Mouse (Mus musculus) forebrain, embryonic 12.5 days (tissue): ENCODE measurements around the gene Faah. TPM values are rescaled to one million over a fixed set of nuclear protein-coding genes. Genes with fewer than 3 reads are reported as not detected.

Experiments used
- ATAC-seq: fragments of 200-750 bp; cut with Nextera tagmentation; 2 replicates; pipeline ENCODE4 v1.8.0; 2017; ENCODE audit warnings: moderate TSS enrichment; ENCODE audit not compliant: low FRiP score
- H3K27ac ChIP-seq: fragments of 300-500 bp; sonication (generic); 2 replicates; pipeline ENCODE4 v1.5.1; 2016; ENCODE audit warnings: mild to moderate bottlenecking
- H3K27me3 ChIP-seq: fragments of 300-500 bp; sonication (generic); 2 replicates; pipeline ENCODE4 v1.6.1; 2016; ENCODE audit warnings: mild to moderate bottlenecking
- H3K36me3 ChIP-seq: fragments of 300-500 bp; sonication (generic); replicated peaks from 2 replicates; pipeline ENCODE4 v1.6.1; 2016; ENCODE audit warnings: mild to moderate bottlenecking
- H3K4me1 ChIP-seq: fragments of 300-500 bp; sonication (generic); 2 replicates; pipeline ENCODE4 v1.6.1; 2016
- H3K4me2 ChIP-seq: fragments of 300-500 bp; sonication (generic); 2 replicates; pipeline ENCODE4 v1.6.1; 2016; ENCODE audit warnings: mild to moderate bottlenecking, moderate library complexity
- H3K4me3 ChIP-seq: fragments of 300-500 bp; sonication (generic); replicated peaks from 2 replicates; pipeline ENCODE4 v1.5.1; 2016; ENCODE audit warnings: mild to moderate bottlenecking
- H3K9ac ChIP-seq: fragments of 300-500 bp; sonication (generic); 2 replicates; pipeline ENCODE4 v1.6.1; 2016; ENCODE audit warnings: mild to moderate bottlenecking
- H3K9me3 ChIP-seq: fragments of 300-500 bp; sonication (generic); 2 replicates; pipeline ENCODE4 v1.6.1; 2016
- WGBS: fragments of 180-500 bp; shearing (Covaris S2); methylation state at CpG from one replicate; pipeline ENCODE4 v1.1.7; 2016; 5-methylcytosine and 5-hydroxymethylcytosine counted together
- polyA plus RNA-seq: library from polyadenylated mRNA; unstranded; fragments of >200 nt; fragmentation: Nextera tagmentation; extraction: Ambion mirVana; gene quantifications from 2 replicates; pipeline ENCODE4 v1.2.1, GENCODE M21; 2016

Gene Faah
- 3.2 and 3.6 TPM in 2 replicates for polyA plus RNA-seq

- Histone ChIP-seq H3K27me3 (peaks cover 81% of the 10 kb centered on the region), H3K4me3 (peak within 1 kb of the TSS; percentile 64), H3K36me3 (no peaks in the 10 kb centered on the region), H3K4me2 (peak within 1 kb of the TSS; percentile 96), H3K9me3 (no peaks in the 10 kb centered on the region), H3K9ac (peak within 1 kb of the TSS; percentile 65), H3K27ac (no peak within 1 kb of the TSS), H3K4me1 (peaks cover 15% of the 10 kb centered on the region)
- ATAC-seq = peak; percentile 66
- WGBS = 6% methylated on average over 18 of the region's 18 CpGs
Observed at GRCm38 (mm10) chr4:116017902-116018746, at the start of gene Faah. TSS of gene Faah (minus strand) at chr4:116017926.

- Histone ChIP-seq H3K9me3 (no peaks in the 10 kb centered on the region), H3K36me3 (peaks cover 25% of the 10 kb centered on the region), H3K27ac (no peak overlapping the region), H3K4me2 (no peak overlapping the region), H3K4me3 (no peak overlapping the region), H3K9ac (no peak overlapping the region), H3K4me1 (no peaks in the 10 kb centered on the region), H3K27me3 (no peaks in the 10 kb centered on the region)
- WGBS = 68% methylated on average over 1 of the region's 1 CpGs
- no peak for ATAC-seq
Observed at GRCm38 (mm10) chr4:116063855-116064254, 46.1 kb upstream of the Faah start.

GRCm38 (mm10) chr4:116059012-116059726, 41.4 kb upstream of the Faah start:
- Histone ChIP-seq H3K27ac (no peak overlapping the region), H3K4me1 (peaks cover 3% of the 10 kb centered on the region), H3K27me3 (no peaks in the 10 kb centered on the region), H3K4me3 (no peak overlapping the region), H3K4me2 (no peak overlapping the region), H3K36me3 (no peaks in the 10 kb centered on the region), H3K9me3 (no peaks in the 10 kb centered on the region), H3K9ac (no peak overlapping the region)
- ATAC-seq = no peak
- 78% methylated on average over 5 of the region's 5 CpGs for WGBS

- H3K27ac ChIP-seq = no peak overlapping the region
- H3K4me3 ChIP-seq = no peak overlapping the region
- no peaks in the 10 kb centered on the region for H3K36me3 ChIP-seq
- WGBS = 0% methylated on average over 1 of the region's 1 CpGs
- ATAC-seq = no peak
- no peaks in the 10 kb centered on the region for H3K9me3 ChIP-seq
- H3K27me3 ChIP-seq = no peaks in the 10 kb centered on the region
- H3K4me1 ChIP-seq = peaks cover 12% of the 10 kb centered on the region
- no peak overlapping the region for H3K9ac ChIP-seq
- H3K4me2 ChIP-seq = no peak overlapping the region
Observed at GRCm38 (mm10) chr4:116057559-116057958, 39.8 kb upstream of the Faah start.

GRCm38 (mm10) chr4:116053399-116053961, 35.8 kb upstream of the Faah start, which contains the start of gene Nsun4:
TSS of gene Nsun4 (minus strand) at chr4:116053876.
- WGBS = under 1% methylated on average over 35 of the region's 35 CpGs
- H3K36me3 ChIP-seq = no peaks in the 10 kb centered on the region
- H3K4me2 ChIP-seq = peak within 1 kb of the TSS; percentile 81
- H3K27ac ChIP-seq = peak within 1 kb of the TSS; percentile 91
- peaks cover 19% of the 10 kb centered on the region for H3K4me1 ChIP-seq
- H3K4me3 ChIP-seq = peak within 1 kb of the TSS; percentile 57
- peak; percentile 96 for ATAC-seq
- H3K9ac ChIP-seq = peak within 1 kb of the TSS; percentile 60
- H3K9me3 ChIP-seq = no peaks in the 10 kb centered on the region
- H3K27me3 ChIP-seq = 0 out of 2 replicates have a peak, but pooled peaks cover 4% of the 10 kb centered on the region

GRCm38 (mm10) chr4:116052526-116053293, 35.0 kb upstream of the Faah start:
- peak overlapping the region; percentile 60 for H3K9ac ChIP-seq
- H3K27ac ChIP-seq = peak overlapping the region; percentile 91
- peak overlapping the region; percentile 81 for H3K4me2 ChIP-seq
- H3K36me3 ChIP-seq = no peaks in the 10 kb centered on the region
- peak overlapping the region; percentile 57 for H3K4me3 ChIP-seq
- peak; percentile 50 for ATAC-seq
- 0 out of 2 replicates have a peak, but pooled peaks cover 4% of the 10 kb centered on the region for H3K27me3 ChIP-seq
- H3K9me3 ChIP-seq = no peaks in the 10 kb centered on the region
- H3K4me1 ChIP-seq = peaks cover 19% of the 10 kb centered on the region
- 11% methylated on average over 22 of the region's 22 CpGs for WGBS

DNA sequence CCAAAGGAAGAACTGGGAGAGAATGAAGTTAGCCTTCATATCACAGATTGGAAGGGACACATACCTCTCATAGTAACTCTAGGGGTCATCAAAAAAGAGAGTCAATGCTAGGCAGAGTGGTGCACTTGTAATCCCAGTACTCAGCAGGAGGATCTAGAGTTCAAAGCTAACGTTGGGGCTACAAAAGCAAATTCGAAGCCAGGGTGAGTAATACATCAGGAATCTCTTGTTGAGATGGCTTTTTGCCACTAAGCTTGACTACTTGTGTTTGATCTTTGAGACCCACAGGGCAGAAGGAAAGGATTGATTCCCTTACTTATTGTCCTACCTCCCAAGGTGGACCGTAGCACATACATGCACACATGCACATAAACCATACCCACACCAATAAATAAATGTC, 31.5 kb upstream of the Faah start:
- 87% methylated on average over 3 of the region's 3 CpGs for WGBS
- H3K4me2 ChIP-seq = no peak overlapping the region
- no peak for ATAC-seq

GRCm38 (mm10) chr4:116048130-116048920, 30.6 kb upstream of the Faah start:
- Histone ChIP-seq H3K4me3 (no peak overlapping the region), H3K4me2 (no peak overlapping the region), H3K27me3 (0 out of 2 replicates have a peak, but pooled peaks cover 4% of the 10 kb centered on the region), H3K36me3 (no peaks in the 10 kb centered on the region; the same call in 1 of the 2 replicates), H3K9me3 (no peaks in the 10 kb centered on the region), H3K4me1 (peaks cover 13% of the 10 kb centered on the region), H3K27ac (no peak overlapping the region), H3K9ac (no peak overlapping the region)
- ATAC-seq = no peak
- 83% methylated on average over 7 of the region's 7 CpGs for WGBS

More for the DNA sequence above, 31.5 kb upstream of the Faah start:
- Histone ChIP-seq H3K27ac (no peak overlapping the region), H3K4me3 (no peak overlapping the region), H3K36me3 (no peaks in the 10 kb centered on the region; the same call in 1 of the 2 replicates), H3K9me3 (no peaks in the 10 kb centered on the region), H3K27me3 (0 out of 2 replicates have a peak, but pooled peaks cover 4% of the 10 kb centered on the region), H3K4me1 (peaks cover 16% of the 10 kb centered on the region), H3K9ac (no peak overlapping the region)

DNA sequence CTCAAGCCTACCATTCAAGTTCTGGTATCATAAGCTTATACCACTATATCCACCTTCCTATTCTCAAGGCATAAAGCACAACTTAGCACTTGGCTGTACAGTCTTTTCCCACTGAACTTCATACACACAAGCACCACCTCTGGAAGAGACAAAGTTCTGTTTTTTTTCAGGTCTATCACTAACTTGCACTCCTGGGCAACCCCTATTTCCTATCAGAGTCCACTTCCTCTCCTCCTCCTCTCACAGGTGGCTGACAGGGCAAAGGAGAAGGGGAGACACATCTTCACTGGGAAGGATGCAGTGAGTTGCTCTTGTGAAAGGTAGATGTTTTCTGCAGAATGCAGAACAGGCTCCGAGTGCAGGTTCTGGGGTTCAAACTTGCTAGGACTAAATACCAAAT, 30.0 kb upstream of the Faah start:
- H3K4me2 ChIP-seq = no peak overlapping the region
- H3K9ac ChIP-seq = no peak overlapping the region
- 97% methylated on average over 1 of the region's 1 CpGs for WGBS
- no peak overlapping the region for H3K4me3 ChIP-seq
- 0 out of 2 replicates have a peak, but pooled peaks cover 4% of the 10 kb centered on the region for H3K27me3 ChIP-seq
- peaks cover 8% of the 10 kb centered on the region for H3K4me1 ChIP-seq
- H3K27ac ChIP-seq = no peak overlapping the region
- H3K36me3 ChIP-seq = peaks cover under 1% of the 10 kb centered on the region; the same call in 1 of the 2 replicates
- ATAC-seq = no peak
- H3K9me3 ChIP-seq = no peaks in the 10 kb centered on the region

DNA sequence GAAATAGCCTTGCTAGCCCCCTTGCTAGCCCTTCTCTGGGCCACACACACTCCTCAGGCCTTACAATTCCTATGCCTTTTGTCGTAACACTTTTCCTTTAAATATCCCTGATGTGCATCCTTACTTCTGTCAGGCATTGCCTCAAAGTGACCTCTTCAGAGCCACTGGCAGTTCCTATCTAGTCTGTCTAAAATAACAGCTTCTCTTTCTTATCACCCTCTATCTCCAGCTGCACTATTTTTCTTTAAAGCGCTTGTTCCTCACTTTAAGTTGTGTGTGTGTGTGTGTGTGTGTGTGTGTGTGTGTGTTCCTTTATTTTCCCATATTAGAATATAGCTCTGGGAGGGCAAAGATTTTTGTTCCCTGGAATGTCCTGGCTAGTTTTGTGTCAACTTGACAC, 28.9 kb upstream of the Faah start:
- H3K36me3 ChIP-seq = peaks cover 6% of the 10 kb centered on the region; the same call in 1 of the 2 replicates
- no peaks in the 10 kb centered on the region for H3K4me1 ChIP-seq
- ATAC-seq = no peak
- H3K27me3 ChIP-seq = 0 out of 2 replicates have a peak, but pooled peaks cover 2% of the 10 kb centered on the region
- H3K27ac ChIP-seq = no peak overlapping the region
- no peak overlapping the region for H3K4me2 ChIP-seq
- H3K9ac ChIP-seq = no peak overlapping the region
- 90% methylated on average over 2 of the region's 2 CpGs for WGBS
- H3K4me3 ChIP-seq = no peak overlapping the region
- H3K9me3 ChIP-seq = no peaks in the 10 kb centered on the region

DNA sequence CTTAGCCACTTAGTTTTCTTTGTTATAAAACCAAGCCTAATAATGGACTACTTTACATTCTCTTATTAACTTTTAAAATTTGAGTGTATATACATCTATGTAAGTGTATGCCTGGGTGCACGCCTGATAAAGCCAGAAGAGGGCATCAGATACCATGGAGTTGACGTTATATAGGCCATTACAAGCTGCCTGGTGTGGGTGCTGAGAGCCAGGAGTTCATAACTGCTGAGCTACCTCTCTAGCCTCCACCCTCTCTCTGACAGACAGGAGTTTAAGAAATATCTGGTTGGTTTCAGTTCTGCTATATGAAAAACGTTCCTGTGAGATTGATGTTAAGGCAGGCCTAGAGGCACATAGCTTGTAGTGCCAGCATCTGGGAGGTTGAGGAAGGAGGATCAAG, 24.5 kb upstream of the Faah start:
- WGBS = 81% methylated on average over 3 of the region's 3 CpGs
- Histone ChIP-seq H3K4me1 (no peaks in the 10 kb centered on the region), H3K9me3 (no peaks in the 10 kb centered on the region), H3K27ac (no peak overlapping the region), H3K4me3 (no peak overlapping the region), H3K27me3 (no peaks in the 10 kb centered on the region), H3K36me3 (peaks cover 13% of the 10 kb centered on the region; the same call in 1 of the 2 replicates), H3K9ac (no peak overlapping the region), H3K4me2 (no peak overlapping the region)
- ATAC-seq = no peak
